Mouse (Mus musculus) ES-Bruce4 (cell line): ENCODE measurements at regions not wholly inside any gene's neighbourhood (a gene's known extent, or its start where the extent isn't known, plus 50 kb on each side); places are given as distances from the start of the nearest gene placed in this dataset.

Experiments
- H3K27ac ChIP-seq: 2 replicates; pipeline ENCODE4 v1.5.1; 2012; ENCODE audit warnings: low read length, inconsistent platforms; ENCODE audit not compliant: insufficient read depth
- H3K27me3 ChIP-seq: 2 replicates; pipeline ENCODE4 v1.6.1; 2012; ENCODE audit warnings: mild to moderate bottlenecking, low read length, inconsistent platforms; ENCODE audit not compliant: control insufficient read depth, poor library complexity, insufficient read depth, severe bottlenecking
- H3K36me3 ChIP-seq: 2 replicates; pipeline ENCODE4 v1.6.1; 2012; ENCODE audit warnings: inconsistent platforms, mild to moderate bottlenecking, low read length, moderate library complexity; ENCODE audit not compliant: control insufficient read depth, poor library complexity, insufficient read depth, severe bottlenecking
- H3K4me1 ChIP-seq: one replicate; pipeline ENCODE4 v1.8.1; 2011; ENCODE audit warnings: low read length; ENCODE audit not compliant: control insufficient read depth, insufficient read depth
- H3K4me3 ChIP-seq: 2 replicates; pipeline ENCODE4 v1.5.1; 2011; ENCODE audit warnings: low read depth, mild to moderate bottlenecking, low read length
- H3K9ac ChIP-seq: 2 replicates; pipeline ENCODE4 v1.6.1; 2012; ENCODE audit warnings: low read depth, mild to moderate bottlenecking, inconsistent platforms; ENCODE audit not compliant: poor library complexity, severe bottlenecking
- H3K9me3 ChIP-seq: replicated peaks from 2 replicates; pipeline ENCODE4 v1.6.1; 2012; ENCODE audit warnings: mild to moderate bottlenecking, low read length, inconsistent platforms; ENCODE audit not compliant: control insufficient read depth, poor library complexity, insufficient read depth, severe bottlenecking
- CTCF ChIP-seq: IDR thresholded peaks from one replicate; pipeline ENCODE4 v1.8.1; 2011; ENCODE audit warnings: low read depth, low read length
- EP300 ChIP-seq: IDR thresholded peaks from 2 replicates; pipeline ENCODE4 v1.6.1; 2011; ENCODE audit warnings: low read depth, low read length; ENCODE audit not compliant: insufficient read depth
- POLR2A ChIP-seq: IDR thresholded peaks from one replicate; pipeline ENCODE4 v1.8.1; 2011; ENCODE audit warnings: low read length; ENCODE audit not compliant: insufficient read depth

- H3K27ac ChIP-seq = no peak overlapping the region
- TF ChIP-seq POLR2A (no peak), EP300 (no peak), CTCF (no peak)
- no peaks in the 10 kb centered on the region for H3K27me3 ChIP-seq
- no peak overlapping the region for H3K4me3 ChIP-seq
- no peaks in the 10 kb centered on the region for H3K36me3 ChIP-seq
- H3K9me3 ChIP-seq = no peaks in the 10 kb centered on the region
- H3K9ac ChIP-seq = no peak overlapping the region
- no peaks in the 10 kb centered on the region for H3K4me1 ChIP-seq
These were observed 880.9 kb downstream of the Tmem114 start for GRCm38 (mm10) chr16:7544067-7544466.

GRCm38 (mm10) chr16:7529811-7530210 is 895.1 kb downstream of the Tmem114 start:
- Histone ChIP-seq H3K4me3 (no peak overlapping the region), H3K4me1 (no peaks in the 10 kb centered on the region), H3K9me3 (no peaks in the 10 kb centered on the region), H3K9ac (no peak overlapping the region), H3K27me3 (no peaks in the 10 kb centered on the region; the same call in 1 of the 2 replicates), H3K36me3 (no peaks in the 10 kb centered on the region), H3K27ac (no peak overlapping the region)
- TF ChIP-seq CTCF (no peak), EP300 (no peak), POLR2A (no peak)

- no peak for TF ChIP-seq POLR2A
- TF ChIP-seq EP300 = no peak
- TF ChIP-seq CTCF = no peak
- Histone ChIP-seq H3K9ac (no peak overlapping the region), H3K9me3 (no peaks in the 10 kb centered on the region), H3K27ac (no peak overlapping the region), H3K4me3 (no peak overlapping the region), H3K36me3 (no peaks in the 10 kb centered on the region), H3K4me1 (no peaks in the 10 kb centered on the region), H3K27me3 (no peaks in the 10 kb centered on the region; the same call in 1 of the 2 replicates)
These were observed 896.0 kb downstream of the Tmem114 start for GRCm38 (mm10) chr16:7528963-7529362.

- Histone ChIP-seq H3K4me1 (no peaks in the 10 kb centered on the region), H3K9me3 (no peaks in the 10 kb centered on the region), H3K9ac (no peak overlapping the region), H3K36me3 (no peaks in the 10 kb centered on the region), H3K27ac (no peak overlapping the region), H3K4me3 (no peak overlapping the region), H3K27me3 (no peaks in the 10 kb centered on the region; the same call in 1 of the 2 replicates)
- TF ChIP-seq POLR2A (no peak), EP300 (no peak)
These were observed 896.8 kb downstream of the Tmem114 start for GRCm38 (mm10) chr16:7527923-7528776.

- Histone ChIP-seq H3K27ac (no peak overlapping the region), H3K9ac (no peak overlapping the region), H3K4me3 (no peak overlapping the region), H3K9me3 (peaks cover 7% of the 10 kb centered on the region), H3K27me3 (no peaks in the 10 kb centered on the region), H3K36me3 (no peaks in the 10 kb centered on the region), H3K4me1 (no peaks in the 10 kb centered on the region)
- TF ChIP-seq CTCF (no peak), POLR2A (no peak), EP300 (no peak)
These were observed 906.2 kb downstream of the Tmem114 start for GRCm38 (mm10) chr16:7518711-7519110.
